ENCODE assay signal across 7 mouse cellular contexts in the genomic region with DNA sequence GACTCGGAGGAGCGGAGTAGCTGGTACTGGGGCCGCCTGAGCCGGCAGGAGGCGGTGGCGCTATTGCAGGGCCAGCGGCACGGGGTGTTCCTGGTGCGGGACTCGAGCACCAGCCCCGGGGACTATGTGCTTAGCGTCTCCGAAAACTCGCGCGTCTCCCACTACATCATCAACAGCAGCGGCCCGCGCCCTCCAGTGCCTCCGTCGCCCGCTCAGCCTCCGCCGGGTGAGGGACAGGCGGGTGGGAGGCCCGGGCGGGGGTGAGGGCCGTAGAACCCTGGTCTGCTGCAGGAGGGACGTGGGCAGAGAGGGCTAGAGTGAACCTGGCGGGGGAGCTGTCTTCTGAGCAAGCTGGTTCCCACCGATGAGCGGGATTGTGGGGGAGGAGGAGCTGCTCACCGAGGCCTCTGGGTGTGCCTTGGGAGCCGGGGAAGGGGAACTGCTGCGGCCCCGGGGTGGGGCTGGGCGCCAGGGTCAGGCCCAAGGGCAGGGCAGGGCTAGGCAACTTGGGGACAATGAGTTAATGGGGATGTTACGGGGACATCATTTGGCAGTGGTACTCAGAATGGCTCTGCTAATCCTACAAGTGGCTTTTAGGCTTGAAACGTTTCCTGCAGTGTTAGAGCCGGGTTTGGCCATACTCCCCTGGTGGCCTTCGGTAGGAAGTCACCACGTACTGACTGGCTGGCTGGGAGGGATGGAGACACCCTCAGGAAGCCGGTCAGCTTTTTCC. TPM values are rescaled to one million over a fixed set of nuclear protein-coding genes. Genes with fewer than 3 reads are reported as not detected.
DNase-seq lines count a peak whose midpoint lies in the region; ATAC-seq and TF ChIP-seq lines count a peak whose summit lies in the region.

No protein-coding gene starts in this region.

- peak overlapping the region; percentile 92 for H3K9ac ChIP-seq in forebrain, embryonic 12.5 days

- peak; percentile 71 for DNase-seq in G1E (ENCODE audit: low spot score)
- peak; percentile 75 for DNase-seq in adrenal gland, postnatal 10 days
- peak; percentile 70 to 71 for DNase-seq in heart, postnatal 14 days
- peak; percentile 65 to 80 for DNase-seq in kidney, postnatal 4 days
- DNase-seq in lung, postnatal 10 days = peak; percentile 79
- peak; percentile 23 for DNase-seq in retina, adult 2 months (ENCODE audit: low read depth, low spot score)

- no peak for ATAC-seq in G1E (ENCODE audit: extremely low read depth, insufficient number of reproducible peaks, low FRiP score, poor library complexity, severe bottlenecking)
- peak; percentile 81 for ATAC-seq in forebrain, embryonic 12.5 days (ENCODE audit: low FRiP score)

- H3K27ac ChIP-seq in forebrain, embryonic 12.5 days = peak overlapping the region; percentile 89

- no peaks in the 10 kb centered on the region for H3K27me3 ChIP-seq in G1E (ENCODE audit: insufficient read depth, low read length)
- no peaks in the 10 kb centered on the region for H3K27me3 ChIP-seq in forebrain, embryonic 12.5 days

- peak; percentile 38; the same call in 1 of the 2 replicates for TF ChIP-seq CTCF in G1E (IDR thresholded peaks at IDR 0.05; ENCODE audit: low read depth, low read length)

- H3K9me3 ChIP-seq in G1E (replicated peaks) = peaks cover 3% of the 10 kb centered on the region
- no peaks in the 10 kb centered on the region for H3K9me3 ChIP-seq in forebrain, embryonic 12.5 days

- peaks cover 42% of the 10 kb centered on the region for H3K4me1 ChIP-seq in G1E (ENCODE audit: insufficient read depth, low read depth, low read length)
- peaks cover 19% of the 10 kb centered on the region for H3K4me1 ChIP-seq in forebrain, embryonic 12.5 days

- H3K36me3 ChIP-seq in G1E (replicated peaks) = peaks cover 28% of the 10 kb centered on the region
- H3K36me3 ChIP-seq in forebrain, embryonic 12.5 days (replicated peaks) = peaks cover 16% of the 10 kb centered on the region

- intact Hi-C loops in heart, postnatal 14 days (cut with DNase I) = loop anchor here (2.0 to 5.0 kb wide), 3 partner anchors 23 to 53 kb away; a partner anchor contains a TSS

- H3K4me3 ChIP-seq in G1E (ENCODE audit: low read depth, low read length) = peak overlapping the region; percentile 98
- peak overlapping the region; percentile 99 for H3K4me3 ChIP-seq in forebrain, embryonic 12.5 days (replicated peaks)

- under 1% methylated on average over 43 of the region's 43 CpGs for WGBS in forebrain, embryonic 12.5 days

- H3K4me2 ChIP-seq in forebrain, embryonic 12.5 days = peak overlapping the region; percentile 83

RNA-seq across cellular contexts. Expression of a gene that starts 0.5 kb away (rescaled TPM):
- total RNA-seq in G1E (2014; fragmentation: Nextera tagmentation) (44.1 and 45.6 TPM in 2 replicates), G1E (2017) (52.5 and 61.2 TPM in 2 replicates)
- polyA plus RNA-seq in G1E (2012) = 98.0 and 129 TPM in 2 replicates
- total RNA-seq in adrenal gland, postnatal 10 days (2021) = 10 to 100 TPM; 93.2 to 96.5 TPM
- polyA plus RNA-seq in forebrain, embryonic 12.5 days (2016; fragmentation: Nextera tagmentation; extraction: Ambion mirVana) = 139 and 146 TPM in 2 replicates
- total RNA-seq in heart, postnatal 14 days (2021) = 10 to 100 TPM; 91.1 to 94.4 TPM

RNA-seq across cellular contexts. Expression of a gene that starts 29.3 kb away (rescaled TPM):
- total RNA-seq in G1E (2014; fragmentation: Nextera tagmentation) (29.3 and 35.0 TPM in 2 replicates), G1E (2017) (23.2 and 24.0 TPM in 2 replicates)
- 25.6 and 38.6 TPM in 2 replicates for polyA plus RNA-seq in G1E (2012)
- total RNA-seq in adrenal gland, postnatal 10 days (2021) = 100 to 1,000 TPM; 128 to 132 TPM
- polyA plus RNA-seq in forebrain, embryonic 12.5 days (2016; fragmentation: Nextera tagmentation; extraction: Ambion mirVana) = 12.1 and 13.9 TPM in 2 replicates
- total RNA-seq in heart, postnatal 14 days (2021) = 100 to 1,000 TPM; 136 to 143 TPM

RNA-seq across cellular contexts. Expression of a gene that starts 48.8 kb away (rescaled TPM):
- total RNA-seq in G1E (2014; fragmentation: Nextera tagmentation) (42.2 and 56.7 TPM in 2 replicates), G1E (2017) (26.0 and 29.9 TPM in 2 replicates)
- polyA plus RNA-seq in G1E (2012) = 29.8 and 40.2 TPM in 2 replicates
- total RNA-seq in adrenal gland, postnatal 10 days (2021) = 10 to 100 TPM; 30.7 to 43.0 TPM
- polyA plus RNA-seq in forebrain, embryonic 12.5 days (2016; fragmentation: Nextera tagmentation; extraction: Ambion mirVana) = 21.5 and 25.4 TPM in 2 replicates
- total RNA-seq in heart, postnatal 14 days (2021) = 10 to 100 TPM; 32.7 to 32.8 TPM

RNA-seq across cellular contexts. Expression of a gene that starts 53.1 kb away (rescaled TPM):
- total RNA-seq in G1E (2014; fragmentation: Nextera tagmentation) = 1,033 and 1,159 TPM in 2 replicates
- 118 and 219 TPM in 2 replicates for total RNA-seq in G1E (2017)
- 489 and 577 TPM in 2 replicates for polyA plus RNA-seq in G1E (2012)
- 100 to 1,000 TPM; 591 to 594 TPM for total RNA-seq in adrenal gland, postnatal 10 days (2021)
- polyA plus RNA-seq in forebrain, embryonic 12.5 days (2016; fragmentation: Nextera tagmentation; extraction: Ambion mirVana) = 1,436 and 1,495 TPM in 2 replicates
- 100 to 1,000 TPM; 534 to 594 TPM for total RNA-seq in heart, postnatal 14 days (2021)

Comparison
In these comparisons a context has a peak if more than half of its experiments do, and no peak if none do; other contexts are left out.
1. DNase-seq: peak in every context shown above with its lines; median percentile 79 in lung, postnatal 10 days; 75 in adrenal gland, postnatal 10 days; 72 in kidney, postnatal 4 days; 71 in G1E; 70 in heart, postnatal 14 days; 23 in retina, adult 2 months.